Mouse (Mus musculus): ENCODE measurements around the gene Lnx2. TPM values are rescaled to one million over a fixed set of nuclear protein-coding genes. Genes with fewer than 3 reads are reported as not detected.

Lnx2 gene
- polyA plus RNA-seq, 1 experiment, result 9.5 TPM

GRCm38 (mm10) chr5:147052309-147052558 lies 24.2 kb downstream of the Lnx2 start:
- Histone ChIP-seq H3K4me1 (ENCODE audit: control insufficient read depth, insufficient read depth, low read length) (no peaks in the 10 kb centered on the region), H3K4me3 (ENCODE audit: control insufficient read depth, low read depth, low read length) (no peak overlapping the region), H3K36me3 (ENCODE audit: control insufficient read depth, insufficient read depth, low read length) (no peaks in the 10 kb centered on the region), H3K27ac (ENCODE audit: control insufficient read depth, insufficient read depth, low read depth, low read length) (no peak overlapping the region), H3K27me3 (ENCODE audit: control insufficient read depth, insufficient read depth, low read length) (no peaks in the 10 kb centered on the region)
- TF ChIP-seq CTCF (IDR thresholded peaks at IDR 0.05; ENCODE audit: control insufficient read depth, insufficient read depth, insufficient replicate concordance, low read depth, low read length) (no peak), POLR2A (IDR thresholded peaks at IDR 0.05; ENCODE audit: control insufficient read depth, low read depth, low read length) (no peak)

DNA sequence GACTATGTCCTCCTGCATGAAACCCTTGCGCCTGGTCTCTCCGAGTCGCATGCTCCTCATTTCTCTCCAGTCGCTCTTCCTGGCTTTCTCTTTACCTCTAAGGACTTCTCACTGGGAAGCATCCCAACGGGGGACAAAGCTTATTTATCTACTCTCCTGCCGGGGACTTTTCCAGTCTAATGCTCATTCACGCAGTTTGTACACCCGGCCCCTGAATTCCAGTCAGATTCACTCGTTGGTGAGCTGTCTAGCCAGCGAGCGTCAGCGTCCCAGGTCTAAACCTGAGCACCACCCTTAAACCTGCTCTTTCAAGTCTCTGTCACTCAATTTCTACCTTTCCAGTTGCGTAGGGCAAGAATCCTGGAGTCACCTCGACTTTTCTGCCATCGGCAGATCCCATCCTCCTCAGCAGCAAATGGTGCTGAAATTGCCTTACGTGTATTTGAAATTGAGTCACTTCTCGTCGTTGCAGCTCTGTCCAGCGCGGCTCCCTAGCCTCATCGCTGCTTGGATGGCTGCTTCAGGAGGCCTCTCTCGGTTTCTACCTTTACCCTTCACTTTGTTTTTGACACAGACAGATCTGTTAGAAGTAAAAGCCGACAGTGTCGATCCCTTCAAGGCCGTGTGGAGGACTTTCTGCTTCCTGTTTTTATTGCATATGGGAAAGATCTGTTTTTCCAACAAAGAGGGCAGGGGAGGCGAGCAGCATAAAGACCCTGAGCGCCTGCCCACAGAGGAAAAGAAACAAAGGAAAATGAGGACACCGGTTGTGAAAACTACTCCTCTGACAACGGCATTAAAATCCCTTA lies 24.7 kb downstream of the Lnx2 start:
- TF ChIP-seq CTCF (IDR thresholded peaks at IDR 0.05; ENCODE audit: control insufficient read depth, insufficient read depth, insufficient replicate concordance, low read depth, low read length), result no peak
- no peak for TF ChIP-seq POLR2A (IDR thresholded peaks at IDR 0.05; ENCODE audit: control insufficient read depth, low read depth, low read length)
- Histone ChIP-seq H3K27me3 (ENCODE audit: control insufficient read depth, insufficient read depth, low read length) (no peaks in the 10 kb centered on the region), H3K36me3 (ENCODE audit: control insufficient read depth, insufficient read depth, low read length) (no peaks in the 10 kb centered on the region), H3K4me3 (ENCODE audit: control insufficient read depth, low read depth, low read length) (no peak overlapping the region), H3K4me1 (ENCODE audit: control insufficient read depth, insufficient read depth, low read length) (no peaks in the 10 kb centered on the region), H3K27ac (ENCODE audit: control insufficient read depth, insufficient read depth, low read depth, low read length) (peak overlapping the region; percentile 19; the same call in 1 of the 2 replicates)

DNA sequence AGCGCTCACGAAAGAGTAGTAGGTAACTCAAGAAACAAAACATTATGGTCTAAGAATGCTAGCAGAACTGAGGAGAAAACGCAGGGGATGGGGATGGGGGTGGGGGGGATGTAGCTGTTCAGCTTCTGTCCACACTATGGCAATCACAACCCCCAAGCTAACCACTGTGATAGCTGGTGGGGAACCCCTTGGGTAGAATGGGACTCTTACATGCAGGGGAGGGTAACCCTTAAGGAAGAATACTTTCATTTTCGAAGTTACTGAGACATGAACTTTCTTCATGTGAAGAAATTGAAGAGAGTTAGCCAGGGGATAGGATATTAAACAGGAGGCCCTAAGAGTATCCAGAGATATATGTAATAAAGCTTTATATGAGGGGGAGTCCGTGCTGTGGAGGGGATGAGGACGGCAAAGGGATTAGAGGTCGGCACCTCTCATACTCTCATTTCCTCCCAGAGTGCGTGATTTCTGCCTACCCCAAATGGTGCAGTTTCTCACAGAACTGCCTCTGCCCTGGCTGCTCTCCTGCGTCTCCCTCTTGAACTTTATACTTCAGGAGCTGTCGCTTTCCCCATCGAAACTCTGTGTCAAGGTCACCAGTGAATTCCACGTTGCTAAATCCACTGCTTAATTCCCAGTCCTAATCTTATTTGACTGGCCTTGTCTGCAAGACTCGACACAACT lies 25.4 kb downstream of the Lnx2 start:
- peak overlapping the region; percentile 19; the same call in 1 of the 2 replicates for H3K27ac ChIP-seq (ENCODE audit: control insufficient read depth, insufficient read depth, low read depth, low read length)
- H3K27me3 ChIP-seq (ENCODE audit: control insufficient read depth, insufficient read depth, low read length), result no peaks in the 10 kb centered on the region
- no peak overlapping the region for H3K4me3 ChIP-seq (ENCODE audit: control insufficient read depth, low read depth, low read length)
- TF ChIP-seq POLR2A (IDR thresholded peaks at IDR 0.05; ENCODE audit: control insufficient read depth, low read depth, low read length) (no peak), CTCF (IDR thresholded peaks at IDR 0.05; ENCODE audit: control insufficient read depth, insufficient read depth, insufficient replicate concordance, low read depth, low read length) (no peak)
- H3K4me1 ChIP-seq (ENCODE audit: control insufficient read depth, insufficient read depth, low read length), result no peaks in the 10 kb centered on the region
- H3K36me3 ChIP-seq (ENCODE audit: control insufficient read depth, insufficient read depth, low read length), result no peaks in the 10 kb centered on the region

DNA sequence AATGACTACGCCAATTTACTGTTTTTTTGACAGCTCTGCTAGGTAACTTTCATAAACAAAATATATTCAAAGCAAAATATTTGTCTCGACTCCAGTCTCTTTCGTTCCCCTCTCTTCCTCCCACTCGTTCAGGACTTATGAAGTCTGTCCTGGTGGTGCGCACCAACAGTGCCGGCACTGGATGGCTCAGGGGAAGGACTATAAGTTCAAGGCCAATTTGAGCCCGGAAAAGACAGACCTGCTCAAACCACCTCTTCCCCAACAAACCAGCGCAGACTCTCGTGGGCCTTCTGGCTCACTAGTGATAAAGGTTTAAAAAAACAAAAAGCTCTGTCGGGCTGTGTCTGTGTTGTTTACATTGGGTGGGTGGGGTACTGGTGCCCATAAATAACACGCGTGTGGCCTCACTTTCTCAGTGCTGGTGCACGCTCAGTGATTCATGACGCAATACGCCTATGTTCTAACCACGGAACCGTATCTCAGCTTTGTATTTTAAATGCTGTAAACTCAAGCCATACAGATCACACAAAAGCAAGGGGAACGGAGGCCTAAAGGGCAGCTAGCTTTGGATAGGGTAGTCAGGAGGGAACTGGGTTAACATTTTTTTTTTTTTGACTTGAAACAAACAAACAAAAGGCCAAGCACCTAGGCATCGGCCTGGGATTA lies 26.7 kb downstream of the Lnx2 start:
- TF ChIP-seq POLR2A (IDR thresholded peaks at IDR 0.05; ENCODE audit: control insufficient read depth, low read depth, low read length) (no peak), CTCF (IDR thresholded peaks at IDR 0.05; ENCODE audit: control insufficient read depth, insufficient read depth, insufficient replicate concordance, low read depth, low read length) (no peak)
- Histone ChIP-seq H3K4me3 (ENCODE audit: control insufficient read depth, low read depth, low read length) (no peak overlapping the region), H3K27ac (ENCODE audit: control insufficient read depth, insufficient read depth, low read depth, low read length) (no peak overlapping the region), H3K36me3 (ENCODE audit: control insufficient read depth, insufficient read depth, low read length) (no peaks in the 10 kb centered on the region), H3K4me1 (ENCODE audit: control insufficient read depth, insufficient read depth, low read length) (no peaks in the 10 kb centered on the region), H3K27me3 (ENCODE audit: control insufficient read depth, insufficient read depth, low read length) (no peaks in the 10 kb centered on the region)

DNA sequence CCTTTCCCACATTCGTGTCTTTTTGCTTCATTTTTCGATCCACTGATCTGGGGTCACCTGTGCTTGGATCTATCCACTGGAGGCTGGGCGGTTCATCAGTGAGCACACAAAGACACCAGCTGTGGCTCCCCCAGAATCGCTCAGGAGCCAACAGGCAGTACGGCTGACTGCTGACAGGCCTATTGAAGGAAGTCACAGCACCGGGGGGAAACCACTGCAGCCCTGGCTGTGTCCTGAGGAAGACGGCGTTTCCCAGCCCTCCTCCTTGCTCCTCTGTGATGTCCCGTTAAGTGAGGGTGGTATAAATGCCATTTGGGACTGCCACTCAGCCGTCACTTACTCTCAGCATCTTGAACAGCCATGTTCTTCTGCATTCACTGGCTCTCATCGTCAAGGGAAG lies 30.5 kb downstream of the Lnx2 start:
- Histone ChIP-seq H3K27me3 (ENCODE audit: control insufficient read depth, insufficient read depth, low read length) (no peaks in the 10 kb centered on the region), H3K4me3 (ENCODE audit: control insufficient read depth, low read depth, low read length) (no peak overlapping the region), H3K4me1 (ENCODE audit: control insufficient read depth, insufficient read depth, low read length) (no peaks in the 10 kb centered on the region), H3K27ac (ENCODE audit: control insufficient read depth, insufficient read depth, low read depth, low read length) (no peak overlapping the region), H3K36me3 (ENCODE audit: control insufficient read depth, insufficient read depth, low read length) (no peaks in the 10 kb centered on the region)
- TF ChIP-seq CTCF (IDR thresholded peaks at IDR 0.05; ENCODE audit: control insufficient read depth, insufficient read depth, insufficient replicate concordance, low read depth, low read length), result no peak
- TF ChIP-seq POLR2A (IDR thresholded peaks at IDR 0.05; ENCODE audit: control insufficient read depth, low read depth, low read length), result no peak

DNA sequence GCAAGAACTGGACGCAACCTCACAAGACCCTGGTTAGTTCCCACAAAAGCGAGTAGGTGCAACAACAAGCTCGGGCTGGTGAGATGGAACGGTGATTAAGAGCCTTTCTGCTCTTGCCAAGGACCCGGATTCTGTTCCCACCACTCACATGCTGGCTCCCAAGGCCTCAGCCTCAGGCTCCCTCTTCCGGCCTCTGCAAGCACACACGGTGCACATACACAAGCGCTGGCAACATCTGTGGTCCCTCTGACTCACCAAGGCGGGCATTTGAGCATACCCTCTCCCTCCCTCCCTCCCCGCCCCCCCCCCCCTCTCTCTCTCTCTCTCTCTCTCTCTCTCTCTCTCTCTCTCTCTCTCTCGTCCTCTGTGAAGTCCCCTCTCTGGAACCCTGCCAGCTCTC lies 31.1 kb downstream of the Lnx2 start:
- no peaks in the 10 kb centered on the region for H3K36me3 ChIP-seq (ENCODE audit: control insufficient read depth, insufficient read depth, low read length)
- H3K27me3 ChIP-seq (ENCODE audit: control insufficient read depth, insufficient read depth, low read length), result no peaks in the 10 kb centered on the region
- H3K27ac ChIP-seq (ENCODE audit: control insufficient read depth, insufficient read depth, low read depth, low read length), result no peak overlapping the region
- H3K4me3 ChIP-seq (ENCODE audit: control insufficient read depth, low read depth, low read length), result no peak overlapping the region
- H3K4me1 ChIP-seq (ENCODE audit: control insufficient read depth, insufficient read depth, low read length), result no peaks in the 10 kb centered on the region
- TF ChIP-seq CTCF (IDR thresholded peaks at IDR 0.05; ENCODE audit: control insufficient read depth, insufficient read depth, insufficient replicate concordance, low read depth, low read length), result no peak
- TF ChIP-seq POLR2A (IDR thresholded peaks at IDR 0.05; ENCODE audit: control insufficient read depth, low read depth, low read length), result no peak

- H3K27me3 ChIP-seq (ENCODE audit: control insufficient read depth, insufficient read depth, low read length), result no peaks in the 10 kb centered on the region
These were observed 33.0 kb downstream of the Lnx2 start for GRCm38 (mm10) chr5:147043240-147043844.

More at GRCm38 (mm10) chr5:147043240-147043844, 33.0 kb downstream of the Lnx2 start:
- Histone ChIP-seq H3K27ac (ENCODE audit: control insufficient read depth, insufficient read depth, low read depth, low read length) (no peak overlapping the region), H3K4me1 (ENCODE audit: control insufficient read depth, insufficient read depth, low read length) (0 out of 2 replicates have a peak, but pooled peaks cover 2% of the 10 kb centered on the region), H3K4me3 (ENCODE audit: control insufficient read depth, low read depth, low read length) (no peak overlapping the region), H3K36me3 (ENCODE audit: control insufficient read depth, insufficient read depth, low read length) (no peaks in the 10 kb centered on the region)
- no peak for TF ChIP-seq POLR2A (IDR thresholded peaks at IDR 0.05; ENCODE audit: control insufficient read depth, low read depth, low read length)
- no peak for TF ChIP-seq CTCF (IDR thresholded peaks at IDR 0.05; ENCODE audit: control insufficient read depth, insufficient read depth, insufficient replicate concordance, low read depth, low read length)

Measured in testis, adult 2 months (tissue).